Mouse (Mus musculus) stomach, embryonic 14.5 days (tissue): ENCODE results near the gene Wbp2. TPM values are rescaled to one million over a fixed set of nuclear protein-coding genes. Genes with fewer than 3 reads are reported as not detected.

ENCODE experiments used
- ATAC-seq: fragments of 200-750 bp; cut with Nextera tagmentation; 2 replicates; pipeline ENCODE4 v1.8.0; 2017; ENCODE audit warnings: low read depth, moderate TSS enrichment; ENCODE audit not compliant: insufficient number of reproducible peaks, insufficient read depth, low FRiP score
- H3K27ac ChIP-seq: fragments of 300-500 bp; sonication (generic); 2 replicates; pipeline ENCODE4 v1.5.1; 2014; ENCODE audit warnings: mild to moderate bottlenecking, low read length, moderate library complexity, mixed read lengths
- H3K27me3 ChIP-seq: fragments of 300-500 bp; sonication (generic); 2 replicates; pipeline ENCODE4 v1.6.1; 2014; ENCODE audit warnings: low read length, control low read depth, mixed read lengths; ENCODE audit not compliant: control insufficient read depth, insufficient read depth
- H3K36me3 ChIP-seq: fragments of 300-500 bp; sonication (generic); 2 replicates; pipeline ENCODE4 v1.6.1; 2014; ENCODE audit warnings: mild to moderate bottlenecking, control low read depth, low read length, moderate library complexity, mixed read lengths; ENCODE audit not compliant: control insufficient read depth, insufficient read depth
- H3K4me1 ChIP-seq: fragments of 300-500 bp; sonication (generic); 2 replicates; pipeline ENCODE4 v1.6.1; 2014; ENCODE audit warnings: low read length, control low read depth, mixed read lengths; ENCODE audit not compliant: control insufficient read depth, insufficient read depth
- H3K4me2 ChIP-seq: fragments of 300-500 bp; sonication (generic); replicated peaks from 2 replicates; pipeline ENCODE4 v1.6.1; 2014; ENCODE audit warnings: low read depth, low read length, control low read depth
- H3K4me3 ChIP-seq: fragments of 300-500 bp; sonication (generic); 2 replicates; pipeline ENCODE4 v1.5.1; 2014; ENCODE audit warnings: low read depth, low read length, control low read depth
- H3K9ac ChIP-seq: fragments of 300-500 bp; sonication (generic); replicated peaks from 2 replicates; pipeline ENCODE4 v1.6.1; 2014; ENCODE audit warnings: low read depth, mild to moderate bottlenecking, control low read depth, low read length, moderate library complexity, mixed read lengths
- H3K9me3 ChIP-seq: fragments of 300-500 bp; sonication (generic); 2 replicates; pipeline ENCODE4 v1.6.1; 2016; ENCODE audit warnings: low read depth, low read length, control low read depth; ENCODE audit not compliant: control insufficient read depth
- WGBS: fragments of 180-500 bp; shearing (Covaris S2); extraction: QIAGEN DNeasy Blood & Tissue Kit; methylation state at CpG from one replicate; pipeline ENCODE4 v1.1.7; 2014; 5-methylcytosine and 5-hydroxymethylcytosine counted together
- polyA plus RNA-seq: library from polyadenylated mRNA; unstranded; fragments of >200 nt; fragmentation: Nextera tagmentation; extraction: Ambion mirVana; gene quantifications from 2 replicates; pipeline ENCODE4 v1.2.1, GENCODE M21; 2014

The Wbp2 gene
- polyA plus RNA-seq, 1 experiment from 2014 or later = 82.4 TPM

GRCm38 (mm10) chr11:116030088-116030897 is 56.5 kb downstream of the Wbp2 start, which contains the start of gene Unk:
Gene Unk (plus strand): TSS chr11:116030322.
- Histone ChIP-seq H3K4me1 (peaks cover 4% of the 10 kb centered on the region; the same call in 1 of the 2 replicates), H3K4me2 (peak within 1 kb of the TSS; percentile 78), H3K27ac (peak within 1 kb of the TSS; percentile 99), H3K9ac (peak within 1 kb of the TSS; percentile 74), H3K36me3 (0 out of 2 replicates have a peak, but pooled peaks cover 4% of the 10 kb centered on the region), H3K9me3 (no peaks in the 10 kb centered on the region), H3K27me3 (no peaks in the 10 kb centered on the region), H3K4me3 (peak within 1 kb of the TSS; percentile 46)
- peak; percentile 94 for ATAC-seq
- WGBS = under 1% methylated on average over 65 of the region's 67 CpGs

- H3K27me3 ChIP-seq = no peaks in the 10 kb centered on the region
- peak overlapping the region; percentile 46 for H3K4me3 ChIP-seq
- 0 out of 2 replicates have a peak, but pooled peaks cover 4% of the 10 kb centered on the region for H3K36me3 ChIP-seq
- no peak overlapping the region for H3K27ac ChIP-seq
- peaks cover 7% of the 10 kb centered on the region; the same call in 1 of the 2 replicates for H3K4me1 ChIP-seq
- 81% methylated on average over 6 of the region's 6 CpGs for WGBS
- H3K9me3 ChIP-seq = no peaks in the 10 kb centered on the region
- H3K4me2 ChIP-seq = peak overlapping the region; percentile 64
- no peak overlapping the region for H3K9ac ChIP-seq
- ATAC-seq = no peak
Measured at GRCm38 (mm10) chr11:116029086-116029865, 57.5 kb downstream of the Wbp2 start.

Other genes with a start within 250 kb of the Wbp2 start
- 3.1 and 5.9 TPM in 2 replicates for gene Myo15b, start 228.6 kb downstream of the Wbp2 start, polyA plus RNA-seq
- gene Smim5, start 187.0 kb downstream of the Wbp2 start, polyA plus RNA-seq = 2.1 TPM in 2 replicates
- 35.9 and 41.9 TPM in 2 replicates for gene Smim6, start 175.0 kb downstream of the Wbp2 start, polyA plus RNA-seq
- 35.8 and 43.6 TPM in 2 replicates for gene Sap30bp, start 153.7 kb downstream of the Wbp2 start, polyA plus RNA-seq
- gene Recql5, start 153.5 kb downstream of the Wbp2 start, polyA plus RNA-seq = 19.6 and 20.2 TPM in 2 replicates
- gene Itgb4, start 112.3 kb downstream of the Wbp2 start, polyA plus RNA-seq = 10.2 and 10.7 TPM in 2 replicates
- 157 and 164 TPM in 2 replicates for gene Galk1, start 74.3 kb downstream of the Wbp2 start, polyA plus RNA-seq
- 1,982 and 2,067 TPM in 2 replicates for gene H3f3b, start 59.0 kb downstream of the Wbp2 start, polyA plus RNA-seq
- 29.2 and 31.6 TPM in 2 replicates for gene Unk, start 56.7 kb downstream of the Wbp2 start, polyA plus RNA-seq
- gene Unc13d, start 9.0 kb downstream of the Wbp2 start, polyA plus RNA-seq = 3.7 and 4.7 TPM in 2 replicates
- 12.2 and 17.3 TPM in 2 replicates for gene Trim47, start 40.2 kb upstream of the Wbp2 start, polyA plus RNA-seq
- 5.0 and 6.4 TPM in 2 replicates for gene Trim65, start 44.1 kb upstream of the Wbp2 start, polyA plus RNA-seq
- 93.9 and 94.2 TPM in 2 replicates for gene Mrpl38, start 51.9 kb upstream of the Wbp2 start, polyA plus RNA-seq
- gene Fbf1, start 81.2 kb upstream of the Wbp2 start, polyA plus RNA-seq = 29.3 and 30.2 TPM in 2 replicates
- gene Ten1, start 111.9 kb upstream of the Wbp2 start, polyA plus RNA-seq = 80.9 and 81.3 TPM in 2 replicates
- 29.0 and 29.6 TPM in 2 replicates for gene Acox1, start 112.0 kb upstream of the Wbp2 start, polyA plus RNA-seq
- 5.0 and 6.0 TPM in 2 replicates for gene Evpl, start 151.1 kb upstream of the Wbp2 start, polyA plus RNA-seq
- 71.8 and 74.2 TPM in 2 replicates for gene Srp68, start 187.2 kb upstream of the Wbp2 start, polyA plus RNA-seq
- gene Galr2, start 193.9 kb upstream of the Wbp2 start, polyA plus RNA-seq = 0.13 and 0.15 TPM in 2 replicates
- 67.3 and 72.7 TPM in 2 replicates for gene Exoc7, start 220.2 kb upstream of the Wbp2 start, polyA plus RNA-seq
- gene Foxj1, start 248.4 kb upstream of the Wbp2 start, polyA plus RNA-seq = 0.17 and 0.34 TPM in 2 replicates